15 mouse cellular contexts compared by ENCODE assay signal in genomic region chr16:8663606-8664539, GRCm38 (mm10). TPM values are rescaled to one million over a fixed set of nuclear protein-coding genes. Genes with fewer than 3 reads are reported as not detected.
DNase-seq lines count a peak whose midpoint lies in the region; ATAC-seq and TF ChIP-seq lines count a peak whose summit lies in the region.
"Had no signal": no experiment of that assay in that cellular context is flagged by ENCODE, and none has a peak within 500 bp of the region (broad histone marks: within the 10 kb centered on the region; RNA-seq: fewer than 3 reads in every experiment).

No protein-coding gene starts in this region.

- H3K36me3 ChIP-seq in hindbrain, embryonic 16.5 days (ENCODE audit: control insufficient read depth, insufficient read depth, low read length) = peaks cover 13% of the 10 kb centered on the region
- peaks cover 9% of the 10 kb centered on the region; the same call in 1 of the 2 replicates for H3K36me3 ChIP-seq in hindbrain, embryonic 11.5 days (ENCODE audit: control insufficient read depth, insufficient read depth, low read length)
- peaks cover 34% of the 10 kb centered on the region for H3K36me3 ChIP-seq in heart, postnatal 0 days (replicated peaks; ENCODE audit: control insufficient read depth, insufficient read depth, low read length)

- H3K9ac ChIP-seq in hindbrain, embryonic 16.5 days (ENCODE audit: low read depth, low read length) = no peak overlapping the region
- no peak overlapping the region for H3K9ac ChIP-seq in hindbrain, embryonic 11.5 days (ENCODE audit: low read depth, low read length)
- no peak overlapping the region for H3K9ac ChIP-seq in heart, postnatal 0 days (replicated peaks; ENCODE audit: low read depth, low read length)
- H3K9ac ChIP-seq: embryonic facial prominence, embryonic 13.5 days; limb, embryonic 15.5 days had no signal

- no peaks in the 10 kb centered on the region for H3K27me3 ChIP-seq in hindbrain, embryonic 16.5 days (replicated peaks; ENCODE audit: control insufficient read depth, insufficient read depth, low read length)
- H3K27me3 ChIP-seq in hindbrain, embryonic 11.5 days (ENCODE audit: control insufficient read depth, insufficient read depth, low read length) = no peaks in the 10 kb centered on the region
- H3K27me3 ChIP-seq in heart, postnatal 0 days (ENCODE audit: control insufficient read depth, insufficient read depth, low read length) = no peaks in the 10 kb centered on the region
- H3K27me3 ChIP-seq: embryonic facial prominence, embryonic 13.5 days; limb, embryonic 15.5 days had no signal

- peak; percentile 60 for ATAC-seq in hindbrain, embryonic 16.5 days
- no peak for ATAC-seq in hindbrain, embryonic 11.5 days (ENCODE audit: low FRiP score)
- no peak for ATAC-seq in heart, postnatal 0 days (ENCODE audit: insufficient read depth, low read depth)
- ATAC-seq: forebrain, embryonic 16.5 days had no signal

- peak overlapping the region; percentile 5; the same call in 1 of the 2 replicates for H3K27ac ChIP-seq in hindbrain, embryonic 16.5 days (ENCODE audit: low read depth, low read length)
- no peak overlapping the region for H3K27ac ChIP-seq in hindbrain, embryonic 11.5 days (ENCODE audit: low read depth, low read length)
- H3K27ac ChIP-seq in heart, postnatal 0 days (ENCODE audit: low read depth) = peak overlapping the region; percentile 60
- H3K27ac ChIP-seq: embryonic facial prominence, embryonic 13.5 days; limb, embryonic 15.5 days had no signal

- no peak for TF ChIP-seq CTCF in heart, postnatal 0 days (IDR thresholded peaks at IDR 0.05; ENCODE audit: low read depth)

- TF ChIP-seq EP300 in heart, postnatal 0 days (IDR thresholded peaks at IDR 0.05; ENCODE audit: low read depth) = no peak

- no peaks in the 10 kb centered on the region for H3K9me3 ChIP-seq in hindbrain, embryonic 16.5 days (ENCODE audit: control insufficient read depth, low read length)
- H3K9me3 ChIP-seq in hindbrain, embryonic 11.5 days (ENCODE audit: control insufficient read depth, low read length) = no peaks in the 10 kb centered on the region
- no peaks in the 10 kb centered on the region for H3K9me3 ChIP-seq in heart, postnatal 0 days (replicated peaks; ENCODE audit: control insufficient read depth, low read length)
- H3K9me3 ChIP-seq: embryonic facial prominence, embryonic 13.5 days; limb, embryonic 15.5 days had no signal

- peaks cover 25% of the 10 kb centered on the region for H3K4me1 ChIP-seq in hindbrain, embryonic 16.5 days (ENCODE audit: control insufficient read depth, insufficient read depth, low read depth, low read length)
- peaks cover 6% of the 10 kb centered on the region; the same call in 1 of the 2 replicates for H3K4me1 ChIP-seq in hindbrain, embryonic 11.5 days (replicated peaks; ENCODE audit: control insufficient read depth, insufficient read depth, low read length)
- H3K4me1 ChIP-seq in heart, postnatal 0 days (ENCODE audit: control insufficient read depth, insufficient read depth) = peaks cover 31% of the 10 kb centered on the region

- no peak overlapping the region for H3K4me2 ChIP-seq in hindbrain, embryonic 16.5 days (ENCODE audit: low read length)
- no peak overlapping the region for H3K4me2 ChIP-seq in hindbrain, embryonic 11.5 days (replicated peaks; ENCODE audit: low read depth, low read length)
- H3K4me2 ChIP-seq in heart, postnatal 0 days (ENCODE audit: low read depth, low read length) = no peak overlapping the region
- H3K4me2 ChIP-seq: embryonic facial prominence, embryonic 13.5 days; limb, embryonic 15.5 days had no signal

- DNase-seq in hindbrain, embryonic 11.5 days (ENCODE audit: low spot score) = no peak
- DNase-seq in lung, postnatal 36 days = peak; percentile 30
- no peak for DNase-seq in lung, adult 18-20 months
- no peak for DNase-seq in heart, postnatal 0 days (ENCODE audit: low spot score)
- peak; percentile 58 to 80 for DNase-seq in kidney, postnatal 25 days
- DNase-seq in frontal cortex, postnatal 10 days (ENCODE audit: low spot score in 2 of 2) = no peak
- DNase-seq in ovary, postnatal 36 days (ENCODE audit: low spot score) = no peak
- DNase-seq: cerebellum, adult 9-11 months had no signal

- 72% methylated on average over 23 of the region's 24 CpGs for WGBS in hindbrain, embryonic 16.5 days
- WGBS in hindbrain, embryonic 11.5 days = 86% methylated on average over 24 of the region's 24 CpGs
- whole genome bisulfite sequencing in heart, postnatal 0 days = 82% methylated on average over 24 of the region's 24 CpGs

- no peak overlapping the region for H3K4me3 ChIP-seq in hindbrain, embryonic 16.5 days (ENCODE audit: low read length)
- H3K4me3 ChIP-seq in hindbrain, embryonic 11.5 days (ENCODE audit: low read depth, low read length) = no peak overlapping the region
- H3K4me3 ChIP-seq in heart, postnatal 0 days (ENCODE audit: low read depth, low read length) = no peak overlapping the region
- H3K4me3 ChIP-seq: embryonic facial prominence, embryonic 13.5 days; limb, embryonic 15.5 days had no signal

RNA-seq across cellular contexts. Expression of gene Carhsp1, which starts 8.1 kb away (rescaled TPM):
- polyA plus RNA-seq in hindbrain, embryonic 16.5 days (2015; fragmentation: Nextera tagmentation; extraction: Ambion mirVana) = 148 and 167 TPM in 2 replicates
- polyA plus RNA-seq in hindbrain, embryonic 11.5 days (2014; fragmentation: Nextera tagmentation; extraction: Ambion mirVana) = 78.1 and 79.4 TPM in 2 replicates
- total RNA-seq in heart, postnatal 0 days (2014; rRNA removed; ENCODE audit: low replicate concordance) = 71.6 and 76.6 TPM in 2 replicates
- polyA plus RNA-seq in heart, postnatal 0 days (2015; fragmentation: Nextera tagmentation; extraction: Ambion mirVana) = 42.7 TPM in 2 replicates

RNA-seq across cellular contexts. Expression of gene Gm5767, which starts 16.7 kb away (rescaled TPM):
- polyA plus RNA-seq in hindbrain, embryonic 16.5 days (2015; fragmentation: Nextera tagmentation; extraction: Ambion mirVana) = not detected in 2 replicates
- polyA plus RNA-seq in hindbrain, embryonic 11.5 days (2014; fragmentation: Nextera tagmentation; extraction: Ambion mirVana) = not detected in 2 replicates
- total RNA-seq in heart, postnatal 0 days (2014; rRNA removed; ENCODE audit: low replicate concordance) = not detected in 2 replicates
- not detected in 2 replicates for polyA plus RNA-seq in heart, postnatal 0 days (2015; fragmentation: Nextera tagmentation; extraction: Ambion mirVana)
- total RNA-seq: heart, postnatal 10 days; layer of hippocampus, postnatal 36 days; megakaryocyte progenitor cell, adult 5-6 weeks had no signal
- polyA plus RNA-seq: embryonic facial prominence, embryonic 13.5 days; forebrain, embryonic 16.5 days had no signal

RNA-seq across cellular contexts. Expression of gene Tmem186, which starts 26.4 kb away (rescaled TPM):
- 22.5 and 23.1 TPM in 2 replicates for polyA plus RNA-seq in hindbrain, embryonic 16.5 days (2015; fragmentation: Nextera tagmentation; extraction: Ambion mirVana)
- polyA plus RNA-seq in hindbrain, embryonic 11.5 days (2014; fragmentation: Nextera tagmentation; extraction: Ambion mirVana) = 15.8 and 20.2 TPM in 2 replicates
- total RNA-seq in heart, postnatal 0 days (2014; rRNA removed; ENCODE audit: low replicate concordance) = 14.3 and 21.8 TPM in 2 replicates
- 13.8 and 14.8 TPM in 2 replicates for polyA plus RNA-seq in heart, postnatal 0 days (2015; fragmentation: Nextera tagmentation; extraction: Ambion mirVana)

RNA-seq across cellular contexts. Expression of gene Pmm2, which starts 26.4 kb away (rescaled TPM):
- 33.1 and 37.0 TPM in 2 replicates for polyA plus RNA-seq in hindbrain, embryonic 16.5 days (2015; fragmentation: Nextera tagmentation; extraction: Ambion mirVana)
- 40.3 and 43.3 TPM in 2 replicates for polyA plus RNA-seq in hindbrain, embryonic 11.5 days (2014; fragmentation: Nextera tagmentation; extraction: Ambion mirVana)
- total RNA-seq in heart, postnatal 0 days (2014; rRNA removed; ENCODE audit: low replicate concordance) = 26.2 and 26.8 TPM in 2 replicates
- polyA plus RNA-seq in heart, postnatal 0 days (2015; fragmentation: Nextera tagmentation; extraction: Ambion mirVana) = 34.4 and 36.6 TPM in 2 replicates

Comparison
In these comparisons a context has a peak if more than half of its experiments do, and no peak if none do; other contexts are left out.
1. DNase-seq: peak in lung, postnatal 36 days (single experiment) and kidney, postnatal 25 days (2 of 2); none in hindbrain, embryonic 11.5 days (single experiment), lung, adult 18-20 months (0 of 2), heart, postnatal 0 days (single experiment), frontal cortex, postnatal 10 days (0 of 2) and ovary, postnatal 36 days (single experiment).